Mouse (Mus musculus): ENCODE data around the gene Anxa2. TPM values are rescaled to one million over a fixed set of nuclear protein-coding genes. Genes with fewer than 3 reads are reported as not detected.

Anxa2 gene
- total RNA-seq (2021), result 100 to 1,000 TPM; 340 to 537 TPM
- long read RNA-seq, experiment 1, transcript Anxa2-201 (13 exons, 1,447 nt), result major isoform, 358 of 393 reads
- long read RNA-seq, experiment 1, partial matches to known transcripts, result 12 of 393 reads
- long read RNA-seq, experiment 1, other reads (novel, unspliced or antisense), result 22 of 393 reads
- long read RNA-seq, experiment 2, transcript Anxa2-201 (13 exons, 1,447 nt), result major isoform, 608 of 654 reads
- long read RNA-seq, experiment 2, partial matches to known transcripts, result 20 of 654 reads
- long read RNA-seq, experiment 2, other reads (novel, unspliced or antisense), result 25 of 654 reads

- peak; percentile 94 to 97 for DNase-seq (ENCODE audit: low spot score in 2 of 2)
These were observed at the start of gene Anxa2 for GRCm38 (mm10) chr9:69453066-69453900. Anxa2 (plus strand) TSS chr9:69453620.

DNA sequence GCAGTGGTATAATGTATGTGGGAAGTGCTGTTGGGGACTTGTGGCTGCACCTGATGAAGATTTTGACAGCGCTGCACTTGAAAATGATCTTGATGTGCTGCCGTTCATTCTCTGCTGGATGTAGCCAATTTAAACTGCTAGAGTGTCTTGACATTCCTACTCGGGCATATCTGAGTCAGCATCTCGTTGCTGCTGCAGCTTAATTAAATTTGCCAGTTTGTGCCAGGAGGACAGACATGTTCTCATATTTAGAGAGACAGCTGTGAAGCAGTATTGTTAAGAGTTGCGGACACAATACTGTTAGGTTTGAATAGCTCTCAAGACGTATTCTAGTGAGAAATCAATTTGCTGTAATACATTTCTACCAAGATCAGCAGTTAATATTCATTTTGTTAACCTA lies 48.7 kb upstream of the Anxa2 start:
- DNase-seq (ENCODE audit: low spot score in 2 of 2), result no peak

GRCm38 (mm10) chr9:69419476-69419875 lies 33.9 kb upstream of the Anxa2 start:
- DNase-seq (ENCODE audit: low spot score in 2 of 2), result no peak

GRCm38 (mm10) chr9:69430531-69430930 lies 22.9 kb upstream of the Anxa2 start:
- DNase-seq (ENCODE audit: low spot score in 2 of 2), result no peak

DNA sequence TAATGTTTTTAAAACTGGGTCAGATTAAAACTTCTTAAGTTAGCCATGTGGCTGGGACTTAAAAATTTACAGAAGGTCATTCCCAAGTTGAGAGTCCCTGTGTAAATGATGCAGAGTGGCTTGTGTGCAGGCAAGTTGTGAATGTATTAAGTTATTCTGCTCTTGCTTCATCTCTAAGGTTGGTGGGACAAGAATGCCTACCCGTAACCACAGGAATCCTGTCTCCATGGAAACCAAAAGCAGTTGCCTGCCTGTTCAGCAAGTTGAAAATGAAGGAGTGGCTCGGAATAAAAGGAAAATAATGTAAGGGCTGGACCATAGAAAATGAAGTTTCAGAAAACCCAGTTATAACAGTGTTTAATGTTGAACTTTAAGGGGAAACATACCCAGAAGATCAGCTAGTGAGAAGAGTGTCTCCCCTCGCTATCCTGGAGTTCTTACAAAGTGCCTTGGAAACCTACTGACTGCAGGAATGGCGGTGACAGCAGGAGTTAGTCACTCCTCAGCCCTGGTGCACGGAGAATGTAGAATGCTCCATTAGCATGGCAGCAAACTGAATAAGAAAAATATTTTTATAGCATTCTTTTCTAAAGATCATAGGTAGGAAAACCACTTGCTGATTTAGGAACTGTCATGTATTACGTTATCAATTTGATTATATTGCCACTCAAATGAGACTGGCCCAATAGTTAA lies 21.4 kb upstream of the Anxa2 start:
- DNase-seq (ENCODE audit: low spot score in 2 of 2), result no peak

GRCm38 (mm10) chr9:69435194-69435593 lies 18.2 kb upstream of the Anxa2 start:
- DNase-seq (ENCODE audit: low spot score in 2 of 2), result no peak

GRCm38 (mm10) chr9:69435662-69436061 lies 17.8 kb upstream of the Anxa2 start:
- DNase-seq (ENCODE audit: low spot score in 2 of 2), result no peak

- no peak for DNase-seq (ENCODE audit: low spot score in 2 of 2)
These were observed 13.5 kb upstream of the Anxa2 start for GRCm38 (mm10) chr9:69439805-69440357.

GRCm38 (mm10) chr9:69442471-69443038 lies 10.9 kb upstream of the Anxa2 start:
- no peak for DNase-seq (ENCODE audit: low spot score in 2 of 2)

GRCm38 (mm10) chr9:69443203-69443602 lies 10.2 kb upstream of the Anxa2 start:
- DNase-seq (ENCODE audit: low spot score in 2 of 2), result no peak

DNA sequence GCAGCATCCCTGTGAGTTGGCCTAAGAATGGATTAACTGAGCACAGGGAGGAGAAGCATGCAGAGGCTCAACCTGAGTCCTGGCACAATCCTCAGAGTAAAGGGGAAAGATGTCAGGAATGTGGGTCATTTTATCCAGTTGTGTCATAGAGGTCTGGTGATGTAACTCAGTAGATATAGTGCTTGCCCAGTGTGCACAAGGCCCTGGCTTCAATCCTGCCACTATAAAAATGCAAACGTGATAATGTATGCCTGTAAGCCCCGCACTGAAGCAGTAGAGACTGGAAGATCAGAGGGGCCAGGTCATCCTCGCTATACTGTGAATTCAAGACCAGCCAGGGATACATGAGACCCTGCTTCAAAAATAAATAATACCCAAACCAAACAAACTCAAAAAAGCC lies 4.6 kb upstream of the Anxa2 start:
- peak in 1 of 2 experiments; percentile 20 for DNase-seq (ENCODE audit: low spot score in 2 of 2)

DNA sequence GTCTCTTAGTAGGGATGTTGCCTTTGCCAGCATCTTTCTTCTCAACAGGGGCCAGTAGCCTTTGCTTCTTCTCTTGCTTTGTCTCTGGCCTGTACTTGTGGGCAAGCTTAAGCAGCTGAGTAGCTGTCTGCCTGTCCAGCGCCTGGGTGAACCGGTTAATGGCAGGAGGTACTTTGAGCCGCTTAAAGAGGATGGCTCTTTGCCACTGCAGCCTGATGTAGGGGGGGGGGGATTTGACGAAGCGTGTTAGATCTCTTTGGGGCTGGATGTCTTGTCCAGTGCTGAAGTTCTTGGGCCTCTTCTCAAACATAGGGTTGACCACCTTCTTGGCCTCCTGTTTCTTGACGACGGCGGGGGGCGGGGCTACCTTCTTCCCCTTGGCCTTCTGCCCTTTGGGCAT lies 2.8 kb upstream of the Anxa2 start:
- no peak for DNase-seq (ENCODE audit: low spot score in 2 of 2)

- no peak for DNase-seq (ENCODE audit: low spot score in 2 of 2)
These were observed 1.3 kb upstream of the Anxa2 start for GRCm38 (mm10) chr9:69451886-69452810.

DNA sequence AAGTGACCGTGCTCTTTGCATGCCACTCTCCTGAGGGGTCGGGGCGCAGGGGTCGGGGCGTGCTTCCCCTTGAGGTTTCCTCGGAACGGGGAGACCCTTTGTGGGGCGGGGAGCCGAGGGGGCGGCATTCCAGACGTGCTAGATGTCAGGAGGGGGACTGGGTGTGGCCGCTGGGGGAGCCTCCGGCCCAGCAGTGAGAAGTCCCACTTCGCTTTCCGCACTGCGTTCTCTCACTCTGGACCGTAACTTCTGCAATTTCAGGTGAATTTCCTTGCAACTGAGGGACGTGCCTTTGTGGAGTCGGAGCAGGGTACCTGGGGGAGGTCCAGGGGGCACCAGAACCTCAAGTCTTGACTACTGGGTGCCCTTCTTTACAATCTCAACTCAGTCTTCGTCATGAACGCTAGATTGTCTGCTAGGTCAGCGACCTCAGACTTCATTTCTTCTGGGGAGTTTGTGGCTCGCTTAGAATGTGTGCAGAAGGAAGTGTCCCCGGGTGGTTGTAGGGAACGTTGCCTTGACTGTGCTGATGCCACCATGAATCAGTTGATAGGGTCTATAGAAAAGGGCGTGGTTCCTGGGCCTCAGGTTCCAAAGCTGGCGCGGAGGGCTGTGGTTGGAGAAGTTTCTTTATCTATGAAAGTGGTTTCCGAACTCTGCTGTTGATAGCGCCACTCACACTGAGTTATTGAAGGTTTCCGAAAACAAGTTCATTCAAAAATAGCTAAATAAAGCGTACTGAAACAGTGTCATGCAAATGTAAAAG lies 664 bp downstream of the Anxa2 start:
- peak in 1 of 2 experiments; percentile 57 for DNase-seq (ENCODE audit: low spot score in 2 of 2)

GRCm38 (mm10) chr9:69454691-69455090 lies 1.3 kb downstream of the Anxa2 start:
- no peak for DNase-seq (ENCODE audit: low spot score in 2 of 2)

- no peak for DNase-seq (ENCODE audit: low spot score in 2 of 2)
These were observed 2.0 kb downstream of the Anxa2 start for GRCm38 (mm10) chr9:69455391-69455790.

DNA sequence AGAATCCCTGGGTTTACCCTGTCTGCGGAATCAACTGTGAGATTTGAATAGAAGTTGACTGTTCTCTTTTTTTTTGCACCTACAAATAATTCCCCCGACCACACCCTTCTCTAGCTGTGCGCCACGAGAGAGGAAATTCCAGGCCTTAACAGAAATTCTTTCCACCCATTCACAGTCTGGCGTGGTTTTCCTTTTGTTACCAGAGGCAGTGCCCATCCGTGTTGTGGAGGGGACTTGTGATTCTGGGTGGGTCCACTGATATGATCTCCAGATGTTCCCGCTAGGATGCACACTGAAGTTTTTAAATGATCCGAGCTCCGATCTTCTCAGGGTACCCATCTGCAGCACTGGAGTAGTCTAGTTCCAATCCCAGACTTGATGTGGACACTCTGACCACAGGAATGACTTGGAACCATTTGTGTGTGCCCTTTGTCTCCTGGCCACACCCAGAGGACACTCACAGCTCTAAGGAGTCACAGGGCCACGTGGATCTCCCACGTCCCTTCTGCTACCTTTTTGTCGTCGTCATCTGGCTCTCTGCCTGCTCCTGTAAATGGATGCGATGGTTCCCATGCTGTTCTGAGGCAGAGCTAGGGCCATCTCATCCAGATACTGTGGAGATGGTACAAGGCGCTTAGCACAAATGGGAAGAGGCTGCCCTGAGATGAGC lies 3.1 kb downstream of the Anxa2 start:
- no peak for DNase-seq (ENCODE audit: low spot score in 2 of 2)

DNA sequence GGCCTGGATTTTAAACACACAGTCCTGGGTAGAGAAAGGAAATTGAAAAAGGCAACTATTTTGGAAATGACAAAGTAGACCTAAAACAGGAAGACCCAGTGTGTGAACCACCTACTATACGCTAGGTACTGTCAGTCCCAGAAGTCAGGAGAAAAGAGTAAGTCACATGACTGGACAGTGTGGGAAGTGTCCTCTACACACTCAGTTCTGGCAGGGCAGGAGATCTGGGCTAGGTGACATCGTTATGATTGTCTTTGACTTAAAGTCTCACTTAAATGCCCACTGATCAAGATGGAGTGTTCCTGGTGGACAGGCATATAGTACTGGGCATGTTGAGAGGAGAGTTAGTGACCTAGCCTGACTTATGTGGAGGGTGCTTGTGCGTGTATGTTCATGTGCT lies 3.7 kb downstream of the Anxa2 start:
- no peak for DNase-seq (ENCODE audit: low spot score in 2 of 2)
